Mouse (Mus musculus) T-helper 2 cell (primary cell): ENCODE measurements around the gene Nlrp9b.
"Not testable (repeated sequence)": the region's sequence is repeated elsewhere in the genome, so short reads cannot be mapped to it uniquely, and the experiment has no call there.

ENCODE experiments used
- in situ Hi-C: fragments of 300-600 bp; cut with MboI, MseI; formaldehyde crosslinking; loops from one replicate; pipeline ENCODE4 v1.15.1; 2025; ENCODE audit warnings: high pct_unique_total_duplicates

Gene Nlrp9b

DNA sequence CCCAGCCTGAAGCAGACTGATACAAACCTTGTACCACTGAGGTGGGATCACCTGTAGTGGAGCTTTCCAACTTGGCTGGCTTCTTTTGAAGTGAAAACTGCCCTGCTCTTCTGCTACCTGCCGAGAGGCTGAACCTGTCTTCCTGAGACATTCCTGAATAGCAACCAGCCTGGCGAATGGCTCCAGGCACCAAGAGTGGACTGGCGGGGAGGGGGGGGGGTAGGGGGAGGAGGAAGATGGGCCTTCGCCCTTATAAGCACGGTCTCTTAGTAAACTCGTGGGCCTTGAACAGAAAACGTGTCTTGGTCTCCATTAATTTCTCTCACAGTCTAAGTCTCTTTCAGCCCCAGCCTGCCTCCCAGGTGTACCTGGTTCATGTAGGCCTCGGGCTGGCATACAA is at the start of gene Nlrp9b:
Gene Nlrp9b, plus strand, starts transcription at position 301 of the 400 bp plus-strand sequence.
- in situ Hi-C loops: not testable (repeated sequence)

DNA sequence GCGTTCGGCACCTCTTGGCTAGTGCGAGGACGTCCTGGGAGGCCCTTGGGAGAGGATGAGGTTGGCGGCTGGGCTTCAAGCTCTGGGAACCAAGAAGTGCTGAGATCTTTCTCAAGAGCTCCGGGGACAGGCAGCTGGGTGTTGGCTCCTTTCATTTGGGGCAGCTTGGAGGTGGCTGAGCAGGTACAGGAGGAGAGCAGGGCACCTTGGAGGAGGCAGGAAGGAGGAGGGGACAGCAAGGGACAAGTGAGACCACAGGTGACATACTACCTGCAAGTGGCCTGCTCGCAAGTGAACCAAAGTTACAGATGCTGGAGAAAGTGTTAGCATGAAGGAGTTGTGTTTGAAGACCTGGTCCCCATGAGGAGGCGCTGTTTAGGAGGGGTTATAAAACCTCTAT is 46.6 kb upstream of the Nlrp9b start:
- in situ Hi-C loops: loop anchor here (25.0 kb wide), 1 partner anchor 932 kb away; the partner anchor contains the start of genes Foxa3, Irf2bp1 and Sympk

DNA sequence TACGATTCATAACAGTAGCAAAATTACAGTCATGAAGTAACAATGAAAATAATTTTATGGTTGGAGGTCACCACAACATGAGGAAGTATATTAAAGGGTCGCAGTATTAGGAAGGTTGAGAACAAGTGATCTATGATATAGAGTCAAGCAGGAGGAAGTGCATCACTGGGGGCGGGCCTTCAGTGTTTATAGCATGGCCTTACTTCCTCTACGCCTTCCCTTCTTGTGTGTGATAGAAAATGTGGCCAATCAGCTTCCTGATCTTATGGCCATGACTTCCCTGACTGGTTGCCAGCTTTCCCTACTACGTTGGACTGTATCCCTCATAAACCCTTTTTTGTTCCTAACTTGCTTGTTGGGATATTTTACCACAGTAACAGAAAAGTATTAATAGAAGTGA is 46.1 kb upstream of the Nlrp9b start:
- in situ Hi-C loops: loop anchor here (25.0 kb wide), 1 partner anchor 933 kb away; the partner anchor contains the start of genes Foxa3, Irf2bp1 and Sympk

DNA sequence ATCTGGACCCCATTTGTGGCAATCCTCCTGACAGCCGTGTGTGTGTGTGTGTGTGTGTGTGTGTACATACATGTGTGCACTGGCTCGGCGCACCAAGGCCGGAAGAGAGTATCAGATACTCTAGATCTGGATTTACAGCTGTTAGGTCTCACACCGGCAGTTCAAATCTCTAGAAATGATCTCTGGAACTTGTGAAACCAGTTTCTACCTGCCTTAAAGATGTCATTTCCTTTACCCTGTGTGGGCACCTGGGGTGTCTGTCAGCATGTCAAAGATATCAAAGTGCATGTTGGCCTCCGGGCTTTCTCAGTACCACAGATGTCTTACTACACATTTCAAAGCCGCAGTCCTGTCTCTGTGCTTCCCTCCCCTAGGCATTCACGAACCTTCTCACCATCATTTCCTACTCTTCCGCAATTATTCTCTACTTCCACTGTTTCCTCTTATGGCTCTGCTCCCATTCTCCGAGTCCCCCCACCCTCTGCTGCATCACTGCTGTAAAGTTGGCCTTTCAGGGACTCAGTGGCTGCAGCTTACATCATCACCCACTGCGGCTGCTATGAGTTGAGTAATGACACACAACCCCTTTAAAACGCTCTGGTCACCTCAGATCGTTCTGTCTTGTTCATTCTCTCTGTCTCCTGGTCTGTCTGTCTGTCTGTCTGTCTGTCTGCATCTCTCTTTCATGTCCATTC is 45.3 kb upstream of the Nlrp9b start:
- in situ Hi-C loops: loop anchor here (25.0 kb wide), 1 partner anchor 934 kb away; the partner anchor contains the start of genes Foxa3, Irf2bp1 and Sympk

DNA sequence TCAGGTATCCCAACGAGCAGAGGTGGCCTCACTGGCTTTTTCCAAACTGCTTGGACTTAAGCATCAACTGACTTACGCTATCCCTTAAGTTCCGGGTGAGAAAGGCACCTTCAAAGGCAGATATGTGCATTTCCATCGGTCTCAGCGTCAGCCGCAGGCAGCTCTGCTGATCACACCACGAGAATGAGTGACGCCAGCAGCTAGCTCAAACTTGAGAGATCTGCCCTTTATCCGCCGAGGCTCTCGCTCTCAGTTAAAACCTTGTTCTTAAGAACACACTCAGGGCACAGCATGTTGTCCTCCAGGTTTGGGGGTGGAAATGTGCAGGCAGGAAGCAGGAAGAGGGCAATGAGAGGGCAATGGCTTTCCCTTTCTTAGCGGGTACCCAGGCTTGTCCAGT is 42.3 kb upstream of the Nlrp9b start:
- in situ Hi-C loops: loop anchor here (25.0 kb wide), 1 partner anchor 937 kb away; the partner anchor contains the start of genes Foxa3, Irf2bp1 and Sympk

DNA sequence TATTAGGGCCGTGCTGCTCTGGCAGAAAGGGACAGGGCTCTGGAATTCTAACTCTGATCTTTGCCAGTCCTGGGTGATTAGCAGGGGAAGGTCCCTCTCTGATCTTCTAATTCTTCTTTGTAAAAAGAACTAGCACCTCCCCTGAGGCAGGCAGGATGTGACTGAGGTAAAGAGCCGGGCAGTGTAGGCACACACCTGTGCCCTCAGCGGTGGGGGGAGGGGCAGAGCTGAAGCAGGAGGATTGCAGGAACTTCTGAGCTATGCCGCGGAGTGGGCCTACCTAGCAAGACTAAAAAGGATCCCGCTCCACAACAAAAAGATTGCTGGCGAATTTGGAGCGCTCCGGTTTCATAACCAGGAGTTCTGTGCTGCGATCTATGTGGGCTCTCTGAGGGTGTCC is 41.3 kb upstream of the Nlrp9b start:
- in situ Hi-C loops: loop anchor here (10.0 to 25.0 kb wide), 2 partner anchors 135 to 938 kb away; partner anchors contain the start of genes Foxa3, Irf2bp1 and Sympk

DNA sequence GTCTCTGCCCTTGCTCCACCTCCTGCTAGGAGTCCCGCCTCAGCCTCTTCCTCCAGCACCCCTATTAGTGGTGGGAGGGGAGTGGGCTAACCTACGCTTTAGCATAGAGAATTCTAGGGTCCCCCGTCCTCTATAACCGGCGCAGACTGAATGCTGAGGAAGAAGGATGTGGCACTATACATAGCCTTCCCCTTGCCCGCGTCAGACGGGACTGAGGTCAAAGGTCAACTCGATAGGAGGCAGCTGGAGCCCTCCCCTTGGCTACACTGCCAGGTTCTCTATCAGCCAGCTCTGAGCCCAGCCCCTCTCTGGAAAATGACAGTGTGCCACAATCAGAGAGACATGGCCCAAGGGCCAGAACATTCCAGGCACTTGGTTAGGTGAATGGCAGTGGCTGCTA is 40.7 kb upstream of the Nlrp9b start, which contains the start of gene Igsf23:
Gene Igsf23, minus strand, starts transcription at position 168 of the 400 bp plus-strand sequence.
- in situ Hi-C loops: loop anchor here (10.0 kb wide), 1 partner anchor 136 kb away; no protein-coding TSS in a partner anchor

DNA sequence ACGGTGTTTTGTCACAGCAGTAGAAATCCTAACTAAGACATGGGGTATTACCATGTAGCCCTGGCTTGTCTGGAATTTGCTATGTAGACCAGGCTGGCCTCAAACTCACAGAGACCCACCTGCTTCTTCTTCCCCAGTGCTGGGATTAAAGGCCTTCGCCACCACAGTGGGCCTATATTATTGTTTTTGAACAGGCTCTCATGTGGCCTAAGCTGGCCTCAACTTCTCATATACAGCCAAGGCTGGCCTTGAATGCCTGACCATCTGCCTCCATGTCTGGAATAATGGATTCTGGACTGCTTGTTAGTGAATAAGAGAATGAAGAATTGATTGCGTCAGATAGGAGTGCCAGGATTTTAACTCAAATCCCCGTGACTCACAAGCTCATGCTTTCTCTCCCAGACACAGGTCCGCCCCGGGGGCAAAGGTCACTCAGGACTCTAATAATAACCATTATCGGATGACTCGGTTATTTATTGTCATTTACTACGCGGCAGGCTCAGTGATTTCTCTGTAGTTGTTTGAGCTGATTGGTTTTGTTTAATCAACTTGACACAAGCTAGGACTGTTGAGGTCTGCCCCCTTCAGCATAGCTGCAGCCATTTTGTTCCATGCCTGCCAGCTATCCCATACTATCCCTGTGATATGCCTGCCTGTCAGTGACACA is 38.8 kb upstream of the Nlrp9b start:
- in situ Hi-C loops: loop anchor here (10.0 kb wide), 1 partner anchor 138 kb away; no protein-coding TSS in a partner anchor

DNA sequence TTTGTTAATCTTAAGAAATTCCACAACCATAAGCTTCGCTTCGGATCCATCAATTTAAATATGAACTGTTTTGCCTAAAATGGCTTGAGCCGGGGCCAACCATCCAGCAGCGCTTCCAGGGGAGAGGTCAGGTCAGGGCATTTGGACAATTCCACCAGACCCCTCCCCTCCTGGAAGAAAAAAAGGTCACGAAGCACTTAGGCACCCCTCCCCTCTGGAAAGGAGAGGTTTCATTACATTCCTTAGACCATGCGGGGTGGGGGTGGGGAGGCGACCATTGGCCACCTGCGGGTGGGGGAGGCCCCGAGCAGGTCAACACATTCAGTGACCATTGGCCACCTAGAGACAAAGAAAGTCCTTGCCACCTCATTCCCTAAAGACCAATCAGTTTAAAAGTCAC is 38.2 kb upstream of the Nlrp9b start:
- in situ Hi-C loops: loop anchor here (10.0 kb wide), 1 partner anchor 138 kb away; no protein-coding TSS in a partner anchor

DNA sequence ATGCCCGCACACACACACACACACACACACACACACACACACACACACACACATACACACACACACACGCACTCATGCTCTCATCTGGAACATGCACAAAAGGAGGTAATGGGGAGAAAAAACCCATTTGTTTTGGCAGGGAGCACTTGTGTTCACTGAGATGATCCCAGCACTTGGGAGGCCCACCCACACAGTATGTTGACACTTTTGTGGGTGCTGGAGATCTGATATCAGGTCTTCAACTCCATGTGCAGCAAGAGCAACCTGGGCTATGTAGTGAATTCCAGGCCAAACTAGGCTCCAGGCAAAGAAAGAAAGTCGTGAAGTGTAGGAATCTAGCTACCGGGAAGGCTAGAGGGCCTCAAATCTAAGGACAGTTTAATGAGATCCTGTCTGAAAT is 35.4 kb upstream of the Nlrp9b start:
- in situ Hi-C loops: loop anchor here (5.0 to 10.0 kb wide), 2 partner anchors 44 to 141 kb away; no protein-coding TSS in a partner anchor

DNA sequence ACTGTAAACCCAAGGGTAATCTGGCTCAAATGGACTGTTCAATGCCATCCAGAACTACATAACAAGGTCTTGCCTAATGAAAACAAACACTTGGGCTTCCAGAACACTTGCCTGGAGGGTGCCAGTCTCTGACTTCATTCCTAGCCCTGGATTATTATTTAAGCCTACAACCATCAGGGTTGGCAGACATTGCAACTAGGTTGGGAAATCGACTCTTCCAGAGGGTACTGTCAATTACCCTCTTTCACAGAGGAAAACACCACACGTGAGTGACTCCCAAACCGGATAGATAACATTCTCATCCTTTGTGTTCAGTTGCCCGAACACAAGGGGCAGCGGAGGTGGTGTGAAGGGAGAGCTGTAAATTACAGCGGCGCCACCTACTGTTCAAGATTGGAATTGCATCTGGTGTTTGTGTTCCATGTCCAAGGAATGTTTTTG is 34.9 kb upstream of the Nlrp9b start:
- in situ Hi-C loops: loop anchor here (5.0 to 10.0 kb wide), 2 partner anchors 44 to 142 kb away; no protein-coding TSS in a partner anchor

DNA sequence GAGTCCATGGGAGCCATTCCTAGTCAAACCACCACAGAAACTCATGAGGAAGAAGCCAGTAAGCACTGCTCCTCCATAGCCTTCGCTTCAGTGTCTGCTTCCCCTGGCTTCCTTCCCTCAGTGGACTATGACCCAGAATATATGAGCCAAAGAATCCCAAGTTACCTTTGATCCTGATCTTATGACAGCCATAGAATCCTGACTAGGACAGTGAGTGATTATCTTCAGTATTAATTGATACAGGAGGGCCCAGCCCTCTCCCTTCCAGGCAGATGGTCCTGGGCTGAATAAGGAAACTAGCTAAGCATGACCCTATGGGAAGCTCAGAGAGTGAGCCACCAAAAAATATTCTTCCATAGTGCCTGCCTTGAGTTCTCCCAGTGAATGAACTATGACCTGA is 28.8 kb upstream of the Nlrp9b start:
- in situ Hi-C loops: no loop called here

DNA sequence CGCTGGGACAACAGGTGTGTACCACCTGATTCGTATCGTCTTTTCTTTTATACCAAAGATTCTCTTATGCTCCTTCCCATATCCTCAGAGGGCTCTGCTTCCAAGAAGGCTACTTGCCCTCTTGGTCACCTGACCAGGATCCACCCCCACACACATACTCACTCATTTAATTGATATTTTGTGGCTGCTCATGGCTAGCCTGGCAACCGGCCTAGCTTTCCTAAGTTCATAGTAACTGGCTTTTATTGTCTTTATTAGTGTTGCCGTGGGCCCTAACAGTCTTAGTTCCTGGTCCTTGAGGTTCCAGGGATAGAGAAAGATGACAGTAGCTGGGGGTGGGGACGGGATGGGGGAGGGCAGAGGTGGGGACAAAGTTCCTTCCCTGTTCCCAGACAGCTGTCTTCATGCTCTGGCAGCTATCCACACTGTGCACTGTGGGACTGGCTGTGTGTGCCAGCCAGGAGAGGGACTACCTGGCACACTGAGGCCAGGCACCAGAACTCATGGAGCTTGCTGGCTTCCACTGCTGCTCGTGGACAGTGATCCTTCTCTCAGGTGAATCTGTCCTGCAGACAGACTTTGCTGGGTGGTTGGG is 26.2 kb upstream of the Nlrp9b start, which contains the start of gene Ceacam20:
Gene Ceacam20, plus strand, starts transcription at position 428 of the 595 bp plus-strand sequence.
- in situ Hi-C loops: no loop called here

DNA sequence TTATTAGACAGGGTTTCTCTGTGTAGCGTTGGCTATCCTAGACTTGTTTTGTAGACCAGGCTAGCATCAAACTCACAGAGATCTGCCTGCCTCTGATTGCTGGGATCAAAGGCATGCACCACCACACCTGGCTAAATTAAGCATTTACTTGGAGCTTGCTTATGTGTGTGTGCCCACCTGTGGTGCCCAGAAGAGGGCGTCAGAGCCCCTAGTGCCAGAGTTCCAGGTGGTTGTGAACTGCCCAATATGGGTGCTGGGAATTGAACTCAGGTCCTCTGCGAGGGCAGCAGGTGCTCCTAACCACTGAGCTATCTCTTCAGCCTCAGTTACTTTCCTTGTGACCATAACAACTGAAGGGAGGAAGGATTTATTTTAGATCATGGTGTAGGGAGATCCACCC is 22.2 kb upstream of the Nlrp9b start:
- in situ Hi-C loops: no loop called here

DNA sequence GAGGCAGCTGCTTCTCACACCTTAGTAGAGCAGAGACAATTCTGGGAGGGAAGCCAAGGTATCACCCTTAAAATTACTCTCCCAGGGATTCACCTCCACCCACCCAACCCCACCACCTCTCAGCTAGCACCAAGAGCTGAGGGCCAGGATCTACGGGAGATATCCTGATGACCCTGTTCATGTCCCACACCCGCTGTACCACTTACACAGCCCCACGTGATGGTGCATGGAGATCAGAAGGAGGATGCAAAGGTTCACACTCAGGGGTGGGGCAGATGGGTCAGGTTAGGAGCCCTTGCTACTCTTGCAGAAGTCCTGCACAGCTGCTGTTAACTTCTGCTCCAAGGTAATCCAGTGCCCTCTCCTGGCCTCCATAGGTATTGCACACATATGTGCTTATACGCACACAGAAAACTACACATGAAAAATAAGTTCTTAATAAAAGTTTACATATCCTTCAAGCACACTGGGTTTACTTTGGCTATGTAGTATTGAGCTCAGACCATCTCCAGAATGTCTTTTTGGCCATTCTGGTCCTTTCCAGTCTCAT is 21.6 kb upstream of the Nlrp9b start:
- in situ Hi-C loops: no loop called here

DNA sequence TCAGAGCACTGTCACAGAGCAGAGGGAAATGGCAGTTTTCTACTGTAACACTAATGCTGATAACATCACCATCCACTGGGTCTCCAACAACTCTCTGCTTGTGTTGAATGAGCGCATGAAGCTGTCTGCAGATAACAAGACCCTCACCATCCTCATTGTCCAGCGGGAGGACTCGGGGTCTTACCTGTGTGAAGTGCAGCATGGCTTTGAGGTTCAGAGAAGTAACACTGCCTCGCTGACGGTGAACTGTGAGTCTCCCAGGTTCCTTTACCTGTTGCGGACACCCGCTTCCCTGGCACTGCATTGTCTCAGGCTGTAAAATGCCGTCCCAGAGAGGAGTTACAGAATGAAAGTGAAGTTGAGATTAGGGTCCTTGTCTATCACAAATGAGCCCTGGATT is 21.1 kb upstream of the Nlrp9b start:
- in situ Hi-C loops: no loop called here

DNA sequence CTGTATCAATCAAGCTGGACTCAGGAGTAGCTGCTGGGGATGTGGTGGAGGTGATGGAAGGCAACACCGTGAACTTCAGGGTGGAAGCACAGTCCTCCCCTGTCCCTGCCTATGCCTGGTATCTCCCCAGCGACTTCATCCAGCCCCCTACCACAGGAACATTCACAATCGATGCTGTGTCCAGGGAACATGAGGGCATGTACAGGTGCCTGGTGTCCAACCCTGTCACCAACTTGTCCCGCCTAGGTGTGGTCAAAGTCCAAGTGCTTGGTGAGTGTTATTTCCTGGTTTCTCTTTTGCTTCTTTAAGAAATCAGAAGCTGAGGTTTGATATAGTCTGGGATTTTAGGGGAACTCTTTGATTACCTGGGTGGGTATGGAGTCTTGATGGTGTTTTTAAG is 19.7 kb upstream of the Nlrp9b start:
- in situ Hi-C loops: no loop called here

DNA sequence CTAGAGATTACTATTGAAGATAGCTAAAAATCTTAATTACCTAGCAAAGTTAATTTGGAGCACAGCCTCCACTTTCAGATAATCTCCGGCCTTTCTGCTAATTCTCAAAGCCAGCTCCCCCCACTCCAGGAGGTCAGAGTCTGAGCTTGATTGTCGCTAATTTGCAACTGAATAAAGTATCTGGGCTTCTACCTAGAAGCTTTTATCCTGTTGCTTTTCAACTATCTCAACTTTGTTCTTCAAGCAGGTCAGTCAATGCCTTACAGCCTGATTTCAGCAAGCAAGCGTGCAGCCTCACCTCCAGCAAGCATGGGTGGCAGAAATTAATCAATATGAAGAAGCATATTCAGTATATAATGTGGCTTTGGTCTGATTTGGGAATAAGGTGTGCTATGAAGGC is 5.5 kb downstream of the Nlrp9b start:
- in situ Hi-C loops: not testable (repeated sequence)

DNA sequence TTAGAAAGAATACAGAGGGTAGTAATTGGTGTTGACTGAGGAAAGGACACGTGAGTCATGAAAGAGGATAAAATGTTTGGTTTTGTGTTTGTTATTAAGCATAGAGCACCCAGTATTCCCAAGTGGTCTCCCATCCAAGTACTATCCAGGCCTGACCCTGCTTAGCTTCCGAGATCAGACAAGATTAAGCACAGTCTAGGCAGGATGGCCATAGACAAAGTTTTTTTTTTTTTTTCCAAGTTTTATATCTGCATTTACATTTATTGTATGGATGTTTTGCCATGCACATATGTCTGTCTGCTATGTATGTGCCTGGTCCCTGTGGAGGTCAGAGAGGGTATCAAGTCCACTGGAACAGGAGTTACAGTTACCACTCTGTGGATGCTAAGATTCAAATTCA is 18.7 kb downstream of the Nlrp9b start:
- in situ Hi-C loops: no loop called here

DNA sequence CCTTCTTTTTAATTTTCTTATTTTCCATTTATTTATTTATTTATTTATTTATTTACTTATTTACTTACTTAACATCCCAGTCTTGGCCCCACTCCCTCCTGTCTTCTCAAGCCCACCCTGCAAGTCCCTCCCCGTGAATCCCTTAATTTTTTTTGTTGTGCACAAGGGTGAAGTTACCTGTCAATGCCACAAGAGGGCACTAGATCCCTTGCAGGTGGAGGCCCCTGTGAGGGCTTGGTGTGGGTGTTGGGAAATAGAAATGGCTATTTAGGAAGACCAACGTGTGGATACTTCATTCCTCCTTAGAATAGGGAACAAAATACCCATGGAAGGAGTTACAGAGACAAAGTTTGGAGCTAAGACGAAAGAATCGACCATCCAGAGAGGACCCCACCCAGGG is 72.8 kb downstream of the Nlrp9b start:
- in situ Hi-C loops: loop anchor here (25.0 kb wide), 1 partner anchor 1648 kb away; no protein-coding TSS in a partner anchor

DNA sequence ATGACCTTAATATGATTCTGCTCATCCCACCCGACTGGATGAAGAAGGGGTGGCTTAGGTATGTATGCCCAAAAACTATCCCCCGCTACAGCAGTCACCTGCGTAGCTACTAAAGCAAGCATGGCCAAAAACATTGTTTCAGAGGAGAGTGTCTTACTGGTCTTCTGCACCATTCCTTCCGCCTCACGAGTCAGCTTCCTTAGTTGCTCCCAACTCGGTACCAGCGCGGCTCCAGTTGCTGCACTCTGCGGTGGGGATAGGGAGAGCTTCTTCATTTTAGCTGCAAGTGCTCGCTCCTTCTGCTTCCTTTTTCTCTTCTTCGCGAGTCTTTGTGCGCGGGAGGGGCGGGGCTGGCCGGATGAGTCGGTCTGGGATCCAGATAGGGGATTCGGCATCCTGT is 86.9 kb downstream of the Nlrp9b start:
- in situ Hi-C loops: not testable (repeated sequence)
